Mouse (Mus musculus) testis, postnatal 10 days (tissue): ENCODE data around the gene Dnaaf3.

Source experiments
- DNase-seq: peaks from one replicate; pipeline ENCODE4 v3.0.0; 2021; ENCODE audit warnings: low spot score

Dnaaf3 gene

GRCm38 (mm10) chr7:4498251-4498650 lies 34.0 kb downstream of the Dnaaf3 start:
- DNase-seq, result no peak

DNA sequence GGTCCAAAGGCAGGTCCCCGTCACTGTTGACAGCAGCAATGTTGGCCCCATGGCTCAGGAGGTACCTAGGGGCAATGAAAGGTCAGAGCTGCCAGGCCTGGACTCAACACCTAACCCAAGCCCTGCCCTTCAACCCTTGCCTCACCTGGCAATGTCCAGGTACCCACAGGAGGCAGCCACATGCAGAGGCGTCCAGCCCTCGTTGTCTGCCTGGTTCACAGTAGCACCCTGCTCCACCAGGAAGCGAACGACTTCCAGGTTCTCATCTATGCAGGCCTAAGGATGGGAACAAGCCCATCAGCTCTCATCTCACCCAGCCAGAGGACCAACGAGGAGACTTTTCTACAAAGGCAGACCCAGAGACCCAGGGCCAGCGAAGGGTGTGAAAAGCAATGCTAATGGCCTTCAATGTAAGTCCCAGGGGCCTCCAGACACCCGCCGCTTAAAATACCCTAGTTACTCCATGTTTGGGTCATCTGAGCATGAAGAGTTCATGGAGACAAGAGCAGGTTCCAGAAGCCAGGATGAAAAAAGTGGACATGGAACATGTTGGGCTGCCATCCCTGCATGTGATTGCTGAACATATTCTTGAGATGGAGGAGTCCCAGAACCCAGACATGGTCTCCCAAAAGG lies 34.9 kb downstream of the Dnaaf3 start:
- DNase-seq, result no peak

DNA sequence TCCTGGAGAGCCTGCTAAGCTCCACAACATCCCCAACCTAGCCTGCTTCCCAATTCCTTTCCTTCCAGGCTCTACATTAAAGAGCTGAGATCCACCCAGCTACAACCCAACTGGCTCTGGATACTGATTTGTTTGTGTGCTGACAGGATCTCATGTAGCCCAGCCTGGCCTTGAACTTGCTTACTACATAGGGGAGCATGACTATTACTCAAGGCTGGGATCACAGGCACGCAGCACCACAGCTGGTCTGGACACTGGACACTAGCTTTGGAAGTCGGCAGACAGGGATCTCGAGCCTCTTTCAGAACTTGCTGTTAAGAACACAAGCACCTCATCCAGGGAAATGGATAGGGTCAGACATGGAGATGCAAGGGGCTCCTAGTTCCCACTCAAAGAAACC lies 35.8 kb downstream of the Dnaaf3 start:
- no peak for DNase-seq

DNA sequence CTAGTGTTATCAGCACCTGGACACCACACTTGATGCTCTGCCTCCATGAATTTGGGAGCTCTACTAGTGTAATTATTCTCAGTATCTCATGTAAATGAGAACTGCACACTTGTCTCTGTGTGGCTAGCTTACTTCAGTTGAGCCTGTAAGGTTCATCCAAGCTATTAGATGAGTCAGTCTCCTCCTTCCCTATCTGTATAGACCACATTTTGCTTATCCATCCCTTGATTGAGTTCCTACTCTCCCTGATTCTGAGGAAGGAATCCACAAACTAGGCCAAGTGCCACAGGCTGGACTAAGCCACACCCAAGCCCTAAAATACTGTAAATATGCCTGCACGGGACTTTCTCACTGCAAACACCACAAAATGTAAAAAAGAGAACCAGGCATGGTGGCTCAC lies 38.3 kb downstream of the Dnaaf3 start:
- DNase-seq, result no peak

DNA sequence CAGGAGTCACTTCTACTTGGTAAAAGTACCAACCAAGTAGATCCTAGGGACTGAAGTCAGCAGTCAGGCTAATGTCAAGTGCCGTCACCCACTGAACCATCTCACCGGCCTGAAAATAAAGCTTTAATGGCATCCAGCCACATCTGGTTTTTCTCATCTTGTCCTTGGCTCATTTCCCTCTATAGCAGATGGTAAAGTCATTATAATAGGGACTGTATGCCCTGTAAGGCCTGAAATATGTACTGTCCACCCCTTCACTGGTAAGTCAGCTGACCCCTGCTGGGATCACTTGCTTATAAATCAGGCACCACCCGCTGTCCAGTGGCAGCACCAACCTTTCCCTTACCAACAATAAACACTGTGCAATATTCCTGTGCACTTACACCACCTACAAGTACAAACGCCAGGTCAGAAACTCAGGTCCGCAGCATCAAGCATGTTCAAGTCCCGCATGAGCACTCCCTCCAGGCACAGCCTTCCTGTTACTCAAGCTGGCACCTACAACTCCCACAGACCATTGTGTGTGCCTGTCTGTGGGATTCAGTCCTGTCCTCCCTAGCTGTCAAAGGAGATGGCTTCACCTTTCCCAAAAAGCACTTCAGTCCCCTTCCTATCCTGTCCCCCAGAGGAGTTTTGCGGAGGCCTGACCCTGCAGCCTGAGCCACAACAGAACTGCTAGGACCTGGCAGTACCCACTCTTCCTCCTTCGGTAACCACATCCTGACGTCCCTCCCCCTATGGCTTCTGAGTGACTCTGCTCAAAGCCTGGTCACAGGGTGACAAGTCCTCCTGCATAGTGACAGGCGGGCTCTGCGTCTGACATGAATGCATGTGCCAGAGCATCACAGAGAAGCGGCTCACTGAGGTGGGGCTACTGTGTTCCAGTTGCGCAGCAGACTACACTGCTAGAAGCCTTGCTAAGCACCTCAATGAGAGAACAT lies 39.7 kb downstream of the Dnaaf3 start:
- DNase-seq, result no peak

DNA sequence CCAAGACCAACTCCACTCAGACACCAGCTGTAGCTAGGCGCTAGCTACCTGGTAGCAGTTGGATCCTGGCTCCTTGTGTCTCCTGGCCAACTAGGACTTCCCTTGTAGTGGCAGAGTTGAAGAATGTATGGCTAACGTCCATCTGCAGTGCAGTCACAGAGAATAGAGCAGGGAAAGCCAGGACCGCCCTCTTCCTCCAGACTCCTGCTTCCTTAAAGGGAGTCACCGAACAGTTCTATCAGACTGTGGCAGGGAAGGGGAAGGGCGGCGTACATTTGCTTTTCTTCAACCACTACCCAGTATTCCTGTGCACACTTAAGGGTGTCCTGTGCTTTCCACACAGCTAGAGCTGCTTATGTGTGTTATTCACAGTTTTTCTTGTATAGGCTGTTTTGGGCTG lies 40.9 kb downstream of the Dnaaf3 start:
- DNase-seq, result no peak

- DNase-seq, result no peak
Observed at GRCm38 (mm10) chr7:4482281-4482680, 50.0 kb downstream of the Dnaaf3 start.

- DNase-seq, result peak; percentile 75
Observed at GRCm38 (mm10) chr7:4479674-4480073, 52.6 kb downstream of the Dnaaf3 start.

DNA sequence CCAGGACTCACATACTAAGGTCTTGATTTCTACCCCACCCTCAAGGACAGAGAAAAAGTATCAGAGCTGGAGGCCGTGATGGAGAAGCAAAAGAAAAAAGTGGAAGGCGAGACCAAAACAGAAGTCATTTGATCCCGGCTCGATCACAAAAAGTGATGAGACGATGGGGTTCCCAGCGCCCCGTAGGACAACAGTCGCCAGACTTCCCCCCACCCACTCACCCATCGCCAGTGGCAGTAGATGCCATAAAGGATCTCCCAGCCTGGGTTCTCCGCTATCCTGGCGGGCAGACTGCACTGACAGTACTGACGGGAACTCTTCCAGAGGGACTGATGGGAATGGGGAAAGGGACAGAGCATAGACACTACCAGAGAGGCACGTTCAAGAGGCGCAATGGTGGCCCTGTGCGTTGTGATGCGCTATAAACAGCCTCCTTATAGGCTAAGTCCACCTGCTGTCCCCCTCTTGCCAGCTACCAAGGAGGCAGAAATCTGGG lies 53.4 kb downstream of the Dnaaf3 start:
- no peak for DNase-seq

DNA sequence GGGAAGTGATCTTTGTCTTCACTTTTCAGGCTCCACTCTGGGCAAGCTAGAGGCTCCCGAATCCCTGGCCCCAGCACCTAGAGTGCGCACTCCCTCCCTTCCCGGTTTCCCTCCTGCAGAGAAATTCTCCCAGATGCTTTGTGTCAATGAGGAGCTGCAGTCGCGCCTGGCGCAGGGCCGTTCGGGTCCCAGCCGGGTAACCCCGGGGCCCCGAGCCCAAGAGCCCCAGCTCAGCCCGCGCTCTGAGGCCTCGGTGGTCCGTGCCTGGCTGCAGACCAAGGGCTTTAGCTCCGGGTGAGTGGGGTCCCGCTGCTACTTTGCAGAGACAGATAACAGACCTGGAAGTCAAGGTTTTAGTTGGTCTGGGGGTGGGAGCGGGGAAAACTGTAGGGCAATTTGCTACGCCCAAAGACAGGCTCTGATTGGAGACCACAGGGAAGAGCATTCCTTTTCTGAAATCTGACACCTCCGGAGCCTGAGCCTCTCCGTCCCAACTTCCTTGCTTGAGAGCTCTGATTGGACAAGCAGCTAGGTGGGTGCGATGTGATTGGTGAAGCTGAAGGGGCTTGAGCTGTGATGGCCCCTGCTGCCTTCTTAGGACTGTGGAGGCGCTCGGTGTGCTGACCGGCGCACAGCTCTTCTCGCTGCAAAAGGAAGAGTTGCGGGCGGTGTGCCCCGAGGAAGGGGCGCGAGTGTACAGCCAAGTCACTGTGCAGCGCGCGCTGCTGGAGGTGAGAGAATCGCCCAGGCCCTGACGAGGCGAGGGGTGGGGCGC lies 54.0 kb downstream of the Dnaaf3 start:
- DNase-seq, result peak; percentile 76

GRCm38 (mm10) chr7:4473940-4474339 lies 58.3 kb downstream of the Dnaaf3 start:
- no peak for DNase-seq
